ENCODE assay signal across 8 mouse cellular contexts in genomic region chr12:57575931-57576628, GRCm38 (mm10). TPM values are rescaled to one million over a fixed set of nuclear protein-coding genes. Genes with fewer than 3 reads are reported as not detected.
A peak's percentile ranks its signal among the peaks of the same experiment; 100 is the strongest.
DNase-seq lines count a peak whose midpoint lies in the region; ATAC-seq lines count a peak whose summit lies in the region.

No protein-coding gene starts in this region.

- peaks cover 7% of the 10 kb centered on the region; the same call in 1 of the 2 replicates for H3K4me1 ChIP-seq in megakaryocyte, embryonic 14.5 days
- H3K4me1 ChIP-seq in limb, embryonic 15.5 days: peaks cover 10% of the 10 kb centered on the region
- H3K4me1 ChIP-seq in midbrain, embryonic 15.5 days: no peaks in the 10 kb centered on the region; the same call in 1 of the 2 replicates

- 0 out of 2 replicates have a peak overlapping the region, but pooled peaks have one; percentile 29 for H3K9ac ChIP-seq in limb, embryonic 15.5 days
- peak overlapping the region; percentile 40 for H3K9ac ChIP-seq in midbrain, embryonic 15.5 days

- no peaks in the 10 kb centered on the region for H3K36me3 ChIP-seq in megakaryocyte, embryonic 14.5 days (replicated peaks; ENCODE audit: low read length)
- no peaks in the 10 kb centered on the region for H3K36me3 ChIP-seq in limb, embryonic 15.5 days
- H3K36me3 ChIP-seq in midbrain, embryonic 15.5 days (replicated peaks): no peaks in the 10 kb centered on the region

- no peak overlapping the region for H3K27ac ChIP-seq in limb, embryonic 15.5 days
- no peak overlapping the region for H3K27ac ChIP-seq in midbrain, embryonic 15.5 days

- intact Hi-C loops in heart, postnatal 14 days (cut with DNase I): no loop called here

- DNase-seq in embryo, embryonic 11 days: peak; percentile 82
- DNase-seq in heart, postnatal 14 days: peak; percentile 22 to 31
- DNase-seq in urinary bladder, postnatal 36 days (ENCODE audit: low spot score in 2 of 2): peak; percentile 45 to 61
- no peak for DNase-seq in cerebellum, adult 11 months

- peak overlapping the region; percentile 69 for H3K4me3 ChIP-seq in megakaryocyte, embryonic 14.5 days (replicated peaks)
- H3K4me3 ChIP-seq in limb, embryonic 15.5 days: peak overlapping the region; percentile 48
- H3K4me3 ChIP-seq in midbrain, embryonic 15.5 days: peak overlapping the region; percentile 50

- 3% methylated on average over 79 of the region's 81 CpGs for WGBS in limb, embryonic 15.5 days
- 3% methylated on average over 81 of the region's 81 CpGs for WGBS in midbrain, embryonic 15.5 days

- H3K4me2 ChIP-seq in limb, embryonic 15.5 days: peak overlapping the region; percentile 78
- peak overlapping the region; percentile 74 for H3K4me2 ChIP-seq in midbrain, embryonic 15.5 days

- ATAC-seq in megakaryocyte, adult 5-6 weeks (ENCODE audit: poor library complexity, severe bottlenecking): no peak
- peak; percentile 65; the same call in 1 of the 2 replicates for ATAC-seq in limb, embryonic 15.5 days (ENCODE audit: insufficient number of reproducible peaks, low FRiP score, low TSS enrichment, low read depth)
- ATAC-seq in midbrain, embryonic 15.5 days (replicated peaks): peak; percentile 94

- peaks cover 26% of the 10 kb centered on the region for H3K9me3 ChIP-seq in megakaryocyte, embryonic 14.5 days
- no peaks in the 10 kb centered on the region for H3K9me3 ChIP-seq in limb, embryonic 15.5 days
- H3K9me3 ChIP-seq in midbrain, embryonic 15.5 days: no peaks in the 10 kb centered on the region

- peaks cover 13% of the 10 kb centered on the region for H3K27me3 ChIP-seq in megakaryocyte, embryonic 14.5 days (replicated peaks)
- H3K27me3 ChIP-seq in limb, embryonic 15.5 days: peaks cover 37% of the 10 kb centered on the region
- peaks cover 26% of the 10 kb centered on the region for H3K27me3 ChIP-seq in midbrain, embryonic 15.5 days (replicated peaks)

RNA-seq across cellular contexts. Expression of gene Ttc6, which starts 12.2 kb away (rescaled TPM):
- not detected in 2 replicates for polyA plus RNA-seq in megakaryocyte, embryonic 14.5 days (2012; ENCODE audit: insufficient read depth, low replicate concordance)
- total RNA-seq in megakaryocyte, adult 5-6 weeks (2015): not detected in 2 replicates
- not detected in 2 replicates for total RNA-seq in megakaryocyte, adult 5-6 weeks (2017)
- total RNA-seq in heart, postnatal 14 days (2021): not detected
- polyA plus RNA-seq in limb, embryonic 15.5 days (2015; fragmentation: Nextera tagmentation; extraction: Ambion mirVana): 0.06 and 0.29 TPM in 2 replicates
- 0.97 and 1.6 TPM in 2 replicates for polyA plus RNA-seq in midbrain, embryonic 15.5 days (2015; fragmentation: Nextera tagmentation; extraction: Ambion mirVana)

RNA-seq across cellular contexts. Expression of gene Foxa1, which starts 29.4 kb away (rescaled TPM):
- polyA plus RNA-seq in megakaryocyte, embryonic 14.5 days (2012; ENCODE audit: insufficient read depth, low replicate concordance): not detected in 2 replicates
- not detected in 2 replicates for total RNA-seq in megakaryocyte, adult 5-6 weeks (2015)
- not detected in 2 replicates for total RNA-seq in megakaryocyte, adult 5-6 weeks (2017)
- total RNA-seq in heart, postnatal 14 days (2021): under 1 TPM in 1 of 2 experiments, not detected in 1; 0.33 TPM
- not detected in 2 replicates for polyA plus RNA-seq in limb, embryonic 15.5 days (2015; fragmentation: Nextera tagmentation; extraction: Ambion mirVana)
- polyA plus RNA-seq in midbrain, embryonic 15.5 days (2015; fragmentation: Nextera tagmentation; extraction: Ambion mirVana): 4.2 and 4.3 TPM in 2 replicates
